Mouse (Mus musculus) thymus, postnatal 14 days (tissue): ENCODE measurements at regions not wholly inside any gene's neighbourhood (a gene's known extent, or its start where the extent isn't known, plus 50 kb on each side); places are given as distances from the start of the nearest gene placed in this dataset.

Source experiments
- DNase-seq: peaks from one replicate; pipeline ENCODE4 v3.0.0; 2021

- no peak for DNase-seq
Measured at GRCm38 (mm10) chr2:93135324-93135723, 52.0 kb upstream of the Trp53i11 start.

DNA sequence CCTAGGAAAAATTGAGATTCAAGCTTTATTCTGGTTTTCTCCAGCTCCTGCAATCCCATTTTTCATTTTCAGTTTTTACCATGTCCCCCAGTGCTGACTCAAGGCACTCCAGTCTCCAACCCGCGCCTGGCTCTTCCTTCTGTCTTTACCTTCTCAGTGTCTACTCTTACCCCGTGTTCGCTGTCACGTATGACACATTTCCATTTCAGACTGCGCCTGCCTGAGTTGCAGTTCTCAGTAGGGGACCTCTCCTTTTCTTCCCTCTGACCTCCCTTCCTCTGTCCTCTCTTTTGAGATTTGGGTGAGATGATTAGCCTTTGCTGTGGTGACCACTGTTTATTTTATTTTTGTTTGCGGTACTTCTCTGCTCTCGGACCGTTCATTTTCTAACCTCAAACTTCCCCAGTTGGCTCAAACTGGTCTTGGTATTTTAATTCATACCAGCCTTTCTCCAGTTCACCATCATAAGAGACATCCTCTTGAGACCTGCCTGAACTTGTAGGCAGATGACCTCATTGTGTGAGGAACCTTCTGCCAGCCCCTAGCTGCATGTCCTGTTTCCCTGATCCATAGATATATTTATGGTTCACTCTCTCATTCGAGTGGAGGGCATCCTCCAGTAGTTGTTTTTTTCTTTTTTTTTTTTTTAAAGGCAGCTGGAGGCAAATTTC lies 53.9 kb upstream of the Trp53i11 start:
- no peak for DNase-seq

DNA sequence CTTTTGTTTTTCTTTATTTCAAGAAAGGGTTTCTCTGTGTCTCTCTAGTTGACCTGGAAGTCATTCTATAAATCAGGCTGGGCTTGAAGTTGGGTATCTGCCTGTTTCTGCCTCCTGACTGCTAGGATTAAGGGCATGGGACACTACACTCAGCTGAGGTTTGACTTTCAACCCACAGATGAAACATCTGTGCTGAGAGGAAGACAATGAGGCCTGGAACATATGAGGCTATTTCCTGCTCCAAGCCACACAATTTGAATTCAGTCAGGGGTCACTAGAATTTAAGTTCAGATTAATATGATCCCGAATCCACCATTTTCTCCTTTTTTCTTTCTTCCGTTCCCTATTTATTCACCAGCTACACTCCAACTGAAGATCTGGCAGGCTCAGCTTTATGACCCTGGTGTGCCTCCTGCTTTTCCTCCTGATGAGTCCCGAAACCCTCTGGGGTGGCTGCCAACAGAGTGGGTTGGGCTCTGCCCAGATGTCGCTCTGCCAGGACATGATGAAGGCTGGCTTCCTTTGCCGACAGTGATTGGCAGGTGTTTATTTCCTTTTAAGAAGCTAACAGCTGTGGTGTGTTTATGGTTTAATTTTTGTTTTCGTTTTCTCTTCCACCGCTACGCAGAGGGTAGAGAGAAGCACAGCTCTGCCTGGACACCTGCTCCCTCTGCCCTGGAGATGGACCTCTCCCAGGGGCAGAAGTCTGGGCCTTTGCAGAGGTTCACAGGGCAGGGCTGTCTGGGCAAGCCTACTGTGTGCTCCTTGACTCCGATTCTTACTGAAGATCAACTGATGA lies 55.3 kb upstream of the Trp53i11 start:
- DNase-seq: peak; percentile 68

DNA sequence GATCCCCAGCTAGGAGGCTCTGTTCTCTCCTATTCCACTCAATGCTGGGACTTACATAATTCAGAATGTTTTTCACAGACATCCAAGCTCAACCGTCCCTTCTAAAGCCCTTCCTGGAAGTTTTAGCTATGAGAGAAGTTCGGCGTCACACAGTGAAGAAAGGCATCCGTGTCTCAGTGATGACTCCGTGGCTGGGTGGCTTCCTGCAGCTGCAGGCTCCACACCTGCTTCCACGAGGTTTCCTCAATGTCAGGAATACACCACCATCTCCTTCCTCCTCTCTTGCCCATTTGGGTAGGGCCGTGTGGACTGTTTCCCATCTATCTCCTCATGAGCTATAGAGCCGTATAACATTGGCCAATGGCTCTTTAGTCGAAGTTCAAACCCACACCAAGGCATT lies 56.1 kb upstream of the Trp53i11 start:
- peak; percentile 56 for DNase-seq

- no peak for DNase-seq
Measured at GRCm38 (mm10) chr2:93129176-93129575, 58.2 kb upstream of the Trp53i11 start.

GRCm38 (mm10) chr2:93126595-93127165 lies 60.7 kb upstream of the Trp53i11 start:
- no peak for DNase-seq

DNA sequence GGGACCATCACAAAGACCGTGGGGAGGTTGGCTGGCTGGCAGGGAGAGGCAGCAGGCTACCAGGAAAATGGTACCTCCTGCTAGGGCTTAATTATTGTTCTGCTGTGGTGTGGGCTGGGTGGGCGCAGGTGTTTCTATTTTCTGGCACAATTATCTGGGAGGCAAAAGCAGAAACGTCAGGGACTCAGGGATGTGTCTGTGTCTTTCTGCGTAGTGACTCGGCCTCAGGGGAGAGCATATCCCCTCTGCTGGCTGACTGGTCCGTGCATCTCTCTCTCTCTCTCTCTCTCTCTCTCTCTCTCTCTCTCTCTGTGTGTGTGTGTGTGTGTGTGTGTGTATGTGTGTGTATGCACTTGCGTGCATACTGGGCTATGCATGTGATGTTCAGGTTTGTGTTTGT lies 61.2 kb upstream of the Trp53i11 start:
- no peak for DNase-seq

- no peak for DNase-seq
Measured at GRCm38 (mm10) chr2:93124866-93125467, 62.4 kb upstream of the Trp53i11 start.

DNA sequence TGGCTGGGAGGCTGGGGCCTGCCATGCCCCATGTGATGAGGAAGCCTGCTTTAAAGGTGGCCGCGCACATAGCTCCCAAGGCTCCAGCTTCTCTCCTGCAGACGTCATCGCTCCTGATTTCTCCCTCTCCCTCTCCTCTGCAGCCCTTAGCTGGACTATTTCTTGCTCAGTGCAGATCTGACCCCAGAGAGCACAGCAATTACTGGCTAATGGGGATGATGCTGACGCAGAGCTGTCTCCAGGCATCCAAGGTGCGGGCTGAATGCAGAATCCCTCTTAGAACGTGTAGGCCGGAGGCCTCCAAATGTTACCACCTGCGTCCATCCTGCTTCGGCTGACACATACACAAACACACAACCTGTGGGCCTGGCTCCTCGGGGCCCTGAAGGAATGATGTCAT lies 63.5 kb upstream of the Trp53i11 start:
- DNase-seq: no peak

DNA sequence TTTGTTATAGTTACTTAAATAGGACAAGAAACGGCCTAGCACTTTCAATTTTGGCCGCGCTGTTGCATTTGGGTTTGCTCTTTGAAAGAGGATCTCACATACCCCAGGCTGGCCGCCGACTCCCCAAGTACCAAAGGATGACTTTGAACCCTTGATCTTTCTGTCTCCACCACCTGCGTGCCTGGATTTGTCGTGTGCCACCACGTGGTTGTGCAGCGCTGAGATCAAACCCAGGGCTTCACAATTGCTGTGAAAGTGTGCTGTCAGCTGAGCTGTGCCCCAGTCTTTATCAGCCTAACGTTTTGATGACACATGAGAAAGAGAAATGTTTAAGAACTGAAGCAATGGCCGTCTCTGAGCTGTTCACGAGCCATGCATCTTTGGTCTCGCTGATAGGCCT lies 67.0 kb upstream of the Trp53i11 start:
- DNase-seq: peak; percentile 51

DNA sequence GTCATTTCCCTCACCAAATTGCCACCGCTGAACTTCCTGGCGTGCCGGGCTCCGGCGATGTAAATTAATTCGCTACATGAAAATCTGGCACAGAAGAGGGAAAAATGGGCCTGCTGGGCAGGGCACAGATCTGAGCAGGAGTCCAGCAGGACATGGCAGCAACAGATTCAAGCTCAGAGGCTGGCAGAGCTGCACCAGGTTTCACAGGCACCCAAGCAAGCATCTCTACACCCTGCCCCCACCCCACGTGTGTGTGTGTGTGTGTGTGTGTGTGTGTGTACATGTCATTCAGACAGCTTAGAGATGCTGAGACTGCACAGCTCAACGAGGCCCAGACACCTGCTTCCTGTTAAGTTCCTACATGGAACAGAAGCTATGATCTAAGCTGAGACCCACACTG lies 68.3 kb upstream of the Trp53i11 start:
- DNase-seq: peak; percentile 77

DNA sequence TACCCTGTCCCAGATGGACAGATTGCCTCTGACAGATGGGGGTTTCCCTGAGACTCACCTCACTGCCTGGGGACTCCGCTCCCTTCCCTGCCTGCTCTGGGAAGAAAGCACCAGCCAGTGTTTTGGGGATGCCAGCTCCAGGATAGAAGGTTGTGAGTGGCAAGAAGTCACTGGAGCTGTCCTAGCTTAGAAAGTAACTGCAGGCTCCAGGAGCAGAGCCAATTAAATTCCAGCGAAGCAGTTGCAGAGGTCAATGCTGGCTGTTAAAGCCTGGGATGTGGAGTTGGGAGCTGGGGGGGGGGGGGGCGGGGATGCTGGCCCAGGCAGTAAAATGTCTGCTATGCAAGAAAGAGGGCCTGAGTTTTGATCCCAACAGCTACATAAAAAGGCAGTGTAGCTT lies 69.3 kb upstream of the Prdm11 start:
- no peak for DNase-seq

DNA sequence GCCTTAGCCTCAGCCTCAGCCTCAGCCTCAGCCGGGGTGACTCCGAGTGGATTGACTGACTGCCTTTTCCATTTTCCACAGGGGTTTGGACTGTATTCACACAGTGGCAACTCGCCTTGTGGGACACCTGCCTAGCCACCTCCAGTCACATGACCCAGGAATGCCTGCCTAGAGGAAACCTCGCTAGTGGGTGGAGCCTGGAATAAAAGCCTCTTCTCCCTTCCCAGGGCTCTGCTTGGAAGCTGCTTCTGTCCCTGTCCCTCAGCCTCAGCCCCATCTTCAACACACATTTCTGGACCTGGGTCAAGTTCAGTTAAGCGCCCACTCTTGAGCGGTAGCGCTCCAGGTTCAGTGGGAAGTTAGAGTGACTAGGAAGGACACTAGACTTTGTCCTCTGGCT lies 68.0 kb upstream of the Prdm11 start:
- no peak for DNase-seq

- no peak for DNase-seq
Measured at GRCm38 (mm10) chr2:93112320-93112719, 66.4 kb upstream of the Prdm11 start.

DNA sequence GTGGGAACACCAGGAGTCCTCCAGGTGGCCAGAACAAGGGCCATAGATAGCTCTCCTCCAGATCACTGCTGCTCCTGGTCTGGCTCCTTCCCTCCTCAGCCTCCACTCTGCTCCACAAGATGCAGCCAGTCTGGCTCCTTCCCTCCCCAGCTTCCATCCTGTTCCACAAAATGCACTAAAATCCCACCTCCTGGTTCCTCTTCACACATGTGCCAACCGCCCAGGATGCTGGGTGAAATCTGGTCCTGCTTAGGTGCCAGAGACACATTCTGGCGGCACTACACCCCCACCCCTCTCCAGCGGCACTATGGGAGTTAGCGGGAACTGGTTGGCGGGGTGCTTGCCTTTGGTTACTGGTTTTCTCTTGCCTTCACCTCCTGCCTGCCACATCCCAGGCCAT lies 64.9 kb upstream of the Prdm11 start:
- peak; percentile 32 for DNase-seq

- peak; percentile 64 for DNase-seq
Measured at GRCm38 (mm10) chr2:93106581-93106980, 60.6 kb upstream of the Prdm11 start.

DNA sequence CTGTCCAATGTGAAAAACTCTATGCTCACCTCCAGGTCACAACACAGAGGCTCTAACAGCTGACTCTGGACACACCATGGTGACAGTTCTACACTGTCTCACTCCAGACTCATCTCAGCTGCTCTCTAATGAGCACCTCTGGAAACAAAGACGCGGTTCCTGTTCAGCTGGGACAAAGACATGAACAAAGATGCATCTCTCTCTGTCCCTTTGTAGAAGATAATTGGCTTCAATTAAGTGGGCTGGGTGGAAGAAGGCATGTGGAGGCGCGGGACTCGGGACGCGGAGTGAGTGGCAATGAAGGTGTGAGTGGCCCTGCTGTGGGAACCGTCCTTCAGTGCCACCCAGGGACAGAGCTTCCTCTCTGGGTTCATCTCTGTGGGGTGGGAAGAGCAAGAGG lies 56.0 kb upstream of the Prdm11 start:
- DNase-seq: no peak

GRCm38 (mm10) chr2:93099780-93100179 lies 53.8 kb upstream of the Prdm11 start:
- peak; percentile 20 for DNase-seq

GRCm38 (mm10) chr2:93097016-93097415 lies 51.0 kb upstream of the Prdm11 start:
- DNase-seq: peak; percentile 47

- DNase-seq: no peak
Measured at GRCm38 (mm10) chr2:93096078-93096729, 50.2 kb upstream of the Prdm11 start.
